Mouse (Mus musculus) liver, embryonic 11.5 days (tissue): ENCODE results near the gene Lsm2. TPM values are rescaled to one million over a fixed set of nuclear protein-coding genes. Genes with fewer than 3 reads are reported as not detected.
"Not testable (repeated sequence)": the region's sequence is repeated elsewhere in the genome, so short reads cannot be mapped to it uniquely, and the experiment has no call there.

Experiments used
- ATAC-seq: fragments of 200-750 bp; cut with Nextera tagmentation; replicated peaks from 2 replicates; pipeline ENCODE4 v1.8.0; 2017; ENCODE audit warnings: moderate number of reproducible peaks, mild to moderate bottlenecking, moderate TSS enrichment, moderate library complexity; ENCODE audit not compliant: low FRiP score
- DNase-seq: peaks from one replicate; pipeline ENCODE4 v3.0.0-alpha.2; 2017; ENCODE audit warnings: low spot score
- H3K27ac ChIP-seq: fragments of 300-500 bp; sonication (generic); 2 replicates; pipeline ENCODE4 v1.5.1; 2014; ENCODE audit warnings: mild to moderate bottlenecking, low read depth, low read length, control low read depth
- H3K27me3 ChIP-seq: fragments of 300-500 bp; sonication (generic); replicated peaks from 2 replicates; pipeline ENCODE4 v1.6.1; 2014; ENCODE audit warnings: low read length, mixed read lengths; ENCODE audit not compliant: control insufficient read depth, insufficient read depth
- H3K36me3 ChIP-seq: fragments of 300-500 bp; sonication (generic); 2 replicates; pipeline ENCODE4 v1.6.1; 2014; ENCODE audit warnings: mild to moderate bottlenecking, low read length, moderate library complexity, mixed read lengths; ENCODE audit not compliant: control insufficient read depth, insufficient read depth
- H3K4me1 ChIP-seq: fragments of 300-500 bp; sonication (generic); replicated peaks from 2 replicates; pipeline ENCODE4 v1.6.1; 2014; ENCODE audit warnings: low read length, mixed read lengths; ENCODE audit not compliant: control insufficient read depth, insufficient read depth
- H3K4me2 ChIP-seq: fragments of 300-500 bp; sonication (generic); 2 replicates; pipeline ENCODE4 v1.6.1; 2014; ENCODE audit warnings: mild to moderate bottlenecking, control low read depth, moderate library complexity
- H3K4me3 ChIP-seq: fragments of 300-500 bp; sonication (generic); 2 replicates; pipeline ENCODE4 v1.5.1; 2014; ENCODE audit warnings: low read depth, low read length, control low read depth
- H3K9ac ChIP-seq: fragments of 300-500 bp; sonication (generic); 2 replicates; pipeline ENCODE4 v1.6.1; 2014; ENCODE audit warnings: low read depth, low read length, control low read depth
- H3K9me3 ChIP-seq: fragments of 300-500 bp; sonication (generic); 2 replicates; pipeline ENCODE4 v1.6.1; 2016; ENCODE audit warnings: low read length, inconsistent platforms, mixed read lengths; ENCODE audit not compliant: control insufficient read depth
- WGBS: fragments of 180-500 bp; shearing (Covaris S2); extraction: QIAGEN DNeasy Blood & Tissue Kit; methylation state at CpG from one replicate; pipeline ENCODE4 v1.1.7; 2014; 5-methylcytosine and 5-hydroxymethylcytosine counted together
- polyA plus RNA-seq: library from polyadenylated mRNA; unstranded; fragments of >200 nt; fragmentation: Nextera tagmentation; extraction: Ambion mirVana; gene quantifications from 2 replicates; pipeline ENCODE4 v1.2.1, GENCODE M21; 2014

Gene Lsm2
- polyA plus RNA-seq, 1 experiment from 2014 or later, result 315 TPM

DNA sequence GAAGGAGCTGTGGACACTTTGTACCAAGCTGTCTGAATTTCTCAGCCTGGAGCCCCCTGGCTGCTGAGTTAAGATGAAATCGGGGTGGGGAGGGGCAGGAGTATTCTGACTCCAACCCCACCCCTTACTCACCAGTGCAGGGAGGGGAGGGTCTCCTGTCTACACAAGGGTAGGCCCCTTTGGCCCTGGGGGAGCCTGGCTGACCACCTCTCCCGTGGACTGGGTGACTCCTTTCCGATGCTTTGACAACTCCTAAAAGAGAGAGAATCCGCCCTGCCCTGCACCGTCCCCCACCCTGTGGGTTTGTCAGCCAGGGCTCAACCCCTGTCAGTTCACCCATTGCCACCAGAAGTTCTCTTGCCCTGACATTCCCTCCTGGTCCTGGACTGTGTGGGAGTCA lies 44.5 kb downstream of the Lsm2 start:
- H3K36me3 ChIP-seq, result no peaks in the 10 kb centered on the region
- no peak overlapping the region for H3K9ac ChIP-seq
- no peak overlapping the region for H3K4me3 ChIP-seq
- H3K27me3 ChIP-seq, result no peaks in the 10 kb centered on the region
- peaks cover 61% of the 10 kb centered on the region for H3K4me1 ChIP-seq
- no peak overlapping the region for H3K4me2 ChIP-seq
- ATAC-seq (no peak), DNase-seq (no peak)
- WGBS, result 76% methylated on average over 5 of the region's 5 CpGs
- H3K9me3 ChIP-seq, result no peaks in the 10 kb centered on the region
- H3K27ac ChIP-seq, result no peak overlapping the region

DNA sequence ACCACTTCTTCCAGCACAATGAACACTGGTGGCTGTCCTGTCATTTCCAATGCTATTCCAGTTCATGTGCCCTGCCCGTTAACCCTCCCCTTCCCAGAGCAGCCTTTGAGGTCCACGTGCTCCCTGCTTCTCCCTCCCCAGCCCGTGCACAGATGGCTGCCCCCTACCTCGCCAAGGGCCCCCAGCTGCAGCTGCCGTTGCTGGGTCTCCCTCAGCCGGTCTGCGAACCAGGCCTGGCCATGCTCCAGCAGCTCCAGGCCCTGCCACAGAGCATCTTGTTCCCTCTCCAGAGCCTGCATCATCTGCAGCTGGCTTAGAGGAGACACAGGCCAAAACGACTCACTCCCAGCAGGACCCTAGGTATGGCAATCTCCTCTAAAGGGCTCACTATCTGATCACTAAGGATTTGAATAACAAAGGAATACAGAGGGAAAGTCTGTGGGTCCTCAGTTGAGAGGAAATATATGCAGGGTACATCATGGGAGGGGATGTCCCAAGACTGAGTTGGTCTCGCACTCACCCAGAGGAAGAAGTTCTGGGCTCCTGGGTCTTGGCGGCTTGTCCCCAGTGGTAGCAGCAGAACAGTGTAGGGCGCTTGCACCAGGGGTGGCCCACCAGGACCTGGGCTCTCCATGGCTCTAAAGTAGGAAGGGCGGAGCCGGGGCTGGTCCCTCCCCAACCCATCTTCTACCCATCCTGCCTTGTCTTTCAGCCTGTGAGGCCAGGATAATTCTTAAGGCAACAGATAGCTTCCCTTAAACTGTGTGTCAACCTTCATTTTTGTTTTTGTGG lies 45.8 kb downstream of the Lsm2 start, which contains the start of gene Sapcd1:
Gene Sapcd1 (minus strand): TSS at position 740 of the 792 bp plus-strand sequence.
- WGBS, result 54% methylated on average over 13 of the region's 13 CpGs
- DNase-seq (no peak), ATAC-seq (0 out of 2 replicates have a peak, but pooled peaks have one; percentile 41)
- Histone ChIP-seq H3K9ac (peak within 1 kb of the TSS; percentile 46), H3K36me3 (no peaks in the 10 kb centered on the region), H3K27me3 (no peaks in the 10 kb centered on the region), H3K4me3 (peak within 1 kb of the TSS; percentile 15; the same call in 1 of the 2 replicates), H3K27ac (peak within 1 kb of the TSS; percentile 32; the same call in 1 of the 2 replicates), H3K9me3 (no peaks in the 10 kb centered on the region), H3K4me1 (peaks cover 52% of the 10 kb centered on the region), H3K4me2 (peak within 1 kb of the TSS; percentile 23; the same call in 1 of the 2 replicates)

DNA sequence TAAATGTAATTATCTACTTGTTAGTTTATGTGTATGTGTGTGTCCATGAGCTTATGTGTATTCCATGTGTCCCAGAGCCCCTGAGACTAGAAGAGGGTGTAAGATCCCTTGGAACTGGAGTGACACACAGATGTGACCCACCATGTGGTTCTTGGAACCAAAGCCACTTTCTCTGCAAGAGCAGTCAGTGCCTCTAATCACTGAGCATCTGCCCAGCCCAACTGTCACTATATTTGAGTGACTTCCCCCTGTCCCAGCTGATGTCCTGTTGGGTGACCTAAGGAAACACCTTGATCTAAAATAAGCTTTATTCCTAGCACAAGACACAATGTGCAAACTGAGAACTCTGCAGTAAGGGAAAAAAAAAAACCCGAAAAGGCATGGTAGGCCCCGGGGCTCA lies 46.7 kb downstream of the Lsm2 start:
- Histone ChIP-seq H3K9ac (no peak overlapping the region), H3K4me1 (peaks cover 43% of the 10 kb centered on the region), H3K27me3 (no peaks in the 10 kb centered on the region), H3K4me3 (no peak overlapping the region), H3K36me3 (no peaks in the 10 kb centered on the region), H3K9me3 (no peaks in the 10 kb centered on the region), H3K27ac (no peak overlapping the region), H3K4me2 (no peak overlapping the region)
- ATAC-seq (no peak), DNase-seq (no peak)
- WGBS, result 67% methylated on average over 2 of the region's 2 CpGs

DNA sequence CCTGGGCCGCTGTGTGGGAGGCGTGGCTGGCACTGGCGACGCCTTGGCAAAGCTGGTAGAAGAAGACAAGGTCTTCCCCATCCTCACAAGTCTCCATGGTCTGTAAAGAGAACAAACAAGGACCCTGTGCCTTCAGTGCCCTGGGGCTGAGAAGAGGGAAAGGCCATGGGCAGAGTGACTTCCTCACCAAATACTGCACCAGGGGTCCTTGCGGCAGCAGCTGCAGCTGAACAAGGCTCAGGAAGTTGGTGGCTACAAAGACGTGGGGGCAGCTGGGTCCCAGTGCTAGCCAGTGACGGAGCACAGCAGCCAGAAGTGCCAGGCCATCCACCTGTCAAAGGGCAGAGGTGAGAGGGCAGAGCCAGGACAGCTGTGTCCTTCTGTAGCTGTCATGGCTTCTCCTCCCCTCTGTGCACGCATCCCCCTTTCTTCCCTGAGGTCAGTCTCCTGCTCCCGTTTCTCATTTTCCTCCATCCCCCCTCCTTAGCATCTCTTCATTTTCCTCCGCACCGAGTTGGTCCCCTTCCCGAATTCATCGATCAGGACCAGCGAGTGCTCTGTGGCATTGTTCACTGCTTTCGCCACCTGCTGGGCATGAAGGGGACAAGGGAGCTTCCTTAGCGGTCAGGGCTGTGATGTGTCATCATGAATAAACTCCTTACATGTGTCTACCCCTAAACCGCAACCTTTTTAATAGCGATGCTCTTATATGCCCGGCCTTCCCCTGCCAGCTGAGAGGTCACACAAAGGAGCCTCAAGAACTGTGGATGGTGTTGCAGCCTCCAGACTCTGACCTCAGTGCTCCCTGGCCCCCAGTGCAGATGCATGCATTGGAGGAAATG lies 48.2 kb downstream of the Lsm2 start:
- H3K36me3 ChIP-seq, result no peaks in the 10 kb centered on the region
- no peaks in the 10 kb centered on the region for H3K9me3 ChIP-seq
- 41% methylated on average over 19 of the region's 19 CpGs for WGBS
- DNase-seq (no peak), ATAC-seq (no peak)
- H3K4me3 ChIP-seq, result no peak overlapping the region
- no peaks in the 10 kb centered on the region for H3K27me3 ChIP-seq
- no peak overlapping the region for H3K4me2 ChIP-seq
- H3K4me1 ChIP-seq, result peaks cover 30% of the 10 kb centered on the region
- no peak overlapping the region for H3K9ac ChIP-seq
- H3K27ac ChIP-seq, result no peak overlapping the region

DNA sequence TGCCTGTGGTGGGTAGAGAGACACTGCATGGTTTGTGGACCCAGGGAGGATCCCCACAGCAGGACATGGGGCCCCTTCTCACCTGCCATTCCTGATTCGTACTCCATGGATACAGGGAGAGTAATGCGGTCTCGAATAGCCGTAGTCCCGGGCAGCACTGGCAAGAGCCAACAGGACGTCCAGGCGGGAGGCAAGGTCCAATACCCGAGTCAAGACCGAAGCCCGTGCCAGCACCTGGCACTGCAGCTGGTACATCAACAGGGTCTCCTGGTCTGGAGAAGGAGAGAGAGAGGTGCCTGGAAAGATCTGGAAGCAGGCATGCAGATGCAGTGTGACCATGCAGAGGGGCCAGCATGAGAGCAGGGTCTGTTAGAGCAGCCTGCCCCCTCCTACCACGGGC lies 49.6 kb downstream of the Lsm2 start:
- no peak overlapping the region for H3K27ac ChIP-seq
- peaks cover 28% of the 10 kb centered on the region for H3K4me1 ChIP-seq
- H3K27me3 ChIP-seq, result no peaks in the 10 kb centered on the region
- no peak for DNase-seq
- no peak overlapping the region for H3K9ac ChIP-seq
- no peak overlapping the region for H3K4me3 ChIP-seq
- 91% methylated on average over 11 of the region's 11 CpGs for WGBS
- H3K36me3 ChIP-seq, result no peaks in the 10 kb centered on the region
- no peak for ATAC-seq
- H3K9me3 ChIP-seq, result no peaks in the 10 kb centered on the region
- H3K4me2 ChIP-seq, result no peak overlapping the region

DNA sequence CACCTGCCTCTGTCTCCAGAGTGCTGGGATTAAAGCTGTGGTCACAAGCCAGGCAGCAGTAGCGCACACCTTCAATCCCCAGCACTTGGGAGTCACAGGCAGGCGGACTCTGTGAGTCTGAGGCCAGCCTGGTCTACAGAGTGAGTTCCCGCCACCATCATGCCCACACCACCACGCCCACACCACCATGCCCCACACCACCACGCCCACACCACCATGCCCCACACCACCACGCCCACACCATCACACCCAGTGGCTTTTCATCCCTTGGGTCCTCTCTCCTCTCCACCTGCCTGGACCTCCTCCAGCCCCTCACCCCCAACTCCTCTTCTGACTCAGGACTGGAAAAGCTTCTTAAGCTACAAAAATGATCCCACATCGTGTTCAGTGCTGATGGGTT lies 50.2 kb downstream of the Lsm2 start:
- no peak for DNase-seq
- no peak overlapping the region for H3K4me3 ChIP-seq

DNA sequence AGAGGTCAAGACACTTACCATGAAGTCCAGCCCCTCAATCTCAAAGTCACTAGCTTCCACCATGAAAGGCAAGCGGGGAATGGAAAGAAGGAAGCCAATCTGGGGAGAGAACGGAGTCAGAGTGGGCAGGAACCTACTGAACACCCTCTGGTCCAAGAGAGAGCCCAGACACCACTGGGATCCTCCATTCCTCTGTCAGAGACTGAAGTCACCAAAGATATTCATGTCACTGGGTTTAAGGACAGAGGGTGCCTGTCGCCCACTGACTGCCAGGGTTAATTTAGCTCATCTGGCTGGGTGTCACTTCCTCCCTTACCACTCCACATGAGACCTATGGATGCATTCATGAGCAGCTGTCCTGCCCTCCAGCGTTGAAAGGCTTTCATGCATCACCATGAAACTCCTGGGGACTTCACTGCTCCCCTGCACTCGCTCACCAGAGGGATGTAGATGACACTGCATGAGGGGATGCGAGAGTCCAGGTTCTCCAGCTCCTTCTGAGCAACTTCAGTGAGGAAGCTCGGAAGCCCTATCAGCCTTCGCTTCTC lies 50.7 kb downstream of the Lsm2 start:
- H3K27ac ChIP-seq, result no peak overlapping the region
- H3K4me1 ChIP-seq, result peaks cover 21% of the 10 kb centered on the region
- WGBS, result 70% methylated on average over 8 of the region's 8 CpGs
- no peak overlapping the region for H3K4me3 ChIP-seq
- ATAC-seq (no peak), DNase-seq (no peak)
- no peak overlapping the region for H3K9ac ChIP-seq
- H3K27me3 ChIP-seq, result no peaks in the 10 kb centered on the region
- no peak overlapping the region for H3K4me2 ChIP-seq
- H3K36me3 ChIP-seq, result no peaks in the 10 kb centered on the region
- H3K9me3 ChIP-seq, result no peaks in the 10 kb centered on the region

More for the DNA sequence above, 50.2 kb downstream of the Lsm2 start:
- Histone ChIP-seq H3K27me3 (no peaks in the 10 kb centered on the region), H3K9ac (no peak overlapping the region), H3K27ac (no peak overlapping the region), H3K36me3 (no peaks in the 10 kb centered on the region), H3K9me3 (no peaks in the 10 kb centered on the region), H3K4me2 (no peak overlapping the region), H3K4me1 (peaks cover 24% of the 10 kb centered on the region)
- ATAC-seq, result no peak; the same call in 1 of the 2 replicates
- 74% methylated on average over 7 of the region's 7 CpGs for WGBS

DNA sequence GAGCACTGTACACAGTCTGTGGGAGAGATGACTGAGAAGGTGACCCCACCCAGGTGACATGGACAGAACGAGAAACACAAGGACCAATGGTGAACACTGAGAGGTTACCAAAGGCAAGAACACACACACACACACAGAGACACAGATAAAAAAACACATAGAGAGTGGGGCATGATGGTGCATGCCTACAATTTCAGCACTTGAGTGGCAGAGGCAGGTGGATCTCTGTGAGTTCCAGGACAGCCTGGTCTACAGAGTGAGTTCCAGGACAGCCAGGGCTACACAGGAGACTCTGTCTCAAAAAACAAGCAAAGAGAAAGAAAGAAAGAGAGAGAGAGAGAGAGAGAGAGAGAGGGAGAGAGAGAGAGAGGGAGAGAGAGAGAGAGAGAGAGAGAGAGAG lies 52.0 kb downstream of the Lsm2 start:
- not testable (repeated sequence) for H3K4me3 ChIP-seq, H3K4me2 ChIP-seq, DNase-seq, H3K9me3 ChIP-seq, H3K27ac ChIP-seq, H3K27me3 ChIP-seq, H3K36me3 ChIP-seq, ATAC-seq, H3K9ac ChIP-seq
- 71% methylated on average over 1 of the region's 1 CpGs for WGBS
- peaks cover 11% of the 10 kb centered on the region for H3K4me1 ChIP-seq
